Mouse (Mus musculus) hindbrain, embryonic 16.5 days (tissue): Measurements from ENCODE around the gene Svs1. TPM values are rescaled to one million over a fixed set of nuclear protein-coding genes. Genes with fewer than 3 reads are reported as not detected.
A peak's percentile ranks its signal among the peaks of the same experiment; 100 is the strongest.

Source experiments
- ATAC-seq: fragments of 200-750 bp; cut with Nextera tagmentation; 2 replicates; pipeline ENCODE4 v1.8.0; 2017; ENCODE audit warnings: moderate TSS enrichment, moderate library complexity
- H3K27ac ChIP-seq: fragments of 300-500 bp; sonication (generic); 2 replicates; pipeline ENCODE4 v1.5.1; 2014; ENCODE audit warnings: low read depth, mild to moderate bottlenecking, control low read depth, low read length, moderate library complexity
- H3K27me3 ChIP-seq: fragments of 300-500 bp; sonication (generic); replicated peaks from 2 replicates; pipeline ENCODE4 v1.6.1; 2014; ENCODE audit warnings: low read length; ENCODE audit not compliant: control insufficient read depth, insufficient read depth
- H3K36me3 ChIP-seq: fragments of 300-500 bp; sonication (generic); 2 replicates; pipeline ENCODE4 v1.6.1; 2014; ENCODE audit warnings: mild to moderate bottlenecking, low read length, moderate library complexity, mixed read lengths; ENCODE audit not compliant: control insufficient read depth, insufficient read depth
- H3K4me1 ChIP-seq: fragments of 300-500 bp; sonication (generic); 2 replicates; pipeline ENCODE4 v1.6.1; 2014; ENCODE audit warnings: low read depth, low read length; ENCODE audit not compliant: control insufficient read depth, insufficient read depth
- H3K4me2 ChIP-seq: fragments of 300-500 bp; sonication (generic); 2 replicates; pipeline ENCODE4 v1.6.1; 2014; ENCODE audit warnings: mild to moderate bottlenecking, low read length, control low read depth, moderate library complexity
- H3K4me3 ChIP-seq: fragments of 300-500 bp; sonication (generic); 2 replicates; pipeline ENCODE4 v1.5.1; 2014; ENCODE audit warnings: mild to moderate bottlenecking, low read length, control low read depth, moderate library complexity
- H3K9ac ChIP-seq: fragments of 300-500 bp; sonication (generic); 2 replicates; pipeline ENCODE4 v1.6.1; 2014; ENCODE audit warnings: low read depth, mild to moderate bottlenecking, control low read depth, low read length, moderate library complexity
- H3K9me3 ChIP-seq: fragments of 300-500 bp; sonication (generic); 2 replicates; pipeline ENCODE4 v1.6.1; 2014; ENCODE audit warnings: mild to moderate bottlenecking, low read length, moderate library complexity; ENCODE audit not compliant: control insufficient read depth
- WGBS: fragments of 180-500 bp; shearing (Covaris S2); extraction: QIAGEN DNeasy Blood & Tissue Kit; methylation state at CpG from one replicate; pipeline ENCODE4 v1.1.7; 2014; 5-methylcytosine and 5-hydroxymethylcytosine counted together
- polyA plus RNA-seq: library from polyadenylated mRNA; unstranded; fragments of >200 nt; fragmentation: Nextera tagmentation; extraction: Ambion mirVana; gene quantifications from 2 replicates; pipeline ENCODE4 v1.2.1, GENCODE M21; 2015

Svs1 gene
- polyA plus RNA-seq, 1 experiment from 2014 or later, result not detected

GRCm38 (mm10) chr6:49036275-49037267 is 49.9 kb downstream of the Svs1 start, which contains the start of gene Gpnmb:
Gene Gpnmb, plus strand, starts transcription at chr6:49036546.
- Histone ChIP-seq H3K4me3 (no peak within 1 kb of the TSS; the same call in 1 of the 2 replicates), H3K9ac (no peak within 1 kb of the TSS), H3K4me2 (peak within 1 kb of the TSS; percentile 27), H3K4me1 (no peaks in the 10 kb centered on the region), H3K9me3 (no peaks in the 10 kb centered on the region), H3K27ac (no peak within 1 kb of the TSS), H3K36me3 (no peaks in the 10 kb centered on the region), H3K27me3 (peaks cover 7% of the 10 kb centered on the region)
- WGBS, result 47% methylated on average over 28 of the region's 28 CpGs
- ATAC-seq, result no peak

- H3K27ac ChIP-seq, result no peak overlapping the region
- no peaks in the 10 kb centered on the region for H3K4me1 ChIP-seq
- peaks cover 7% of the 10 kb centered on the region for H3K27me3 ChIP-seq
- no peaks in the 10 kb centered on the region for H3K9me3 ChIP-seq
- H3K4me3 ChIP-seq, result no peak overlapping the region
- 70% methylated on average over 12 of the region's 12 CpGs for WGBS
- no peak overlapping the region for H3K4me2 ChIP-seq
- H3K9ac ChIP-seq, result no peak overlapping the region
- no peaks in the 10 kb centered on the region for H3K36me3 ChIP-seq
- no peak for ATAC-seq
Observed at GRCm38 (mm10) chr6:49037268-49037662, 50.6 kb downstream of the Svs1 start.

- 0 out of 2 replicates have a peak, but pooled peaks have one; percentile 37 for ATAC-seq
- H3K4me3 ChIP-seq, result peak overlapping the region; percentile 32
- H3K27ac ChIP-seq, result no peak overlapping the region
- 12% methylated on average over 18 of the region's 18 CpGs for WGBS
- H3K9me3 ChIP-seq, result no peaks in the 10 kb centered on the region
- H3K4me1 ChIP-seq, result no peaks in the 10 kb centered on the region
- H3K9ac ChIP-seq, result no peak overlapping the region; the same call in 1 of the 2 replicates
- no peaks in the 10 kb centered on the region for H3K36me3 ChIP-seq
- peaks cover 7% of the 10 kb centered on the region for H3K27me3 ChIP-seq
- peak overlapping the region; percentile 57 for H3K4me2 ChIP-seq
Observed at GRCm38 (mm10) chr6:49039470-49040180, 53.0 kb downstream of the Svs1 start.

Other genes with a start within 250 kb of the Svs1 start
- 4.8 and 5.7 TPM in 2 replicates for gene Gimap1, start 247.8 kb upstream of the Svs1 start, polyA plus RNA-seq
- 1.5 and 1.8 TPM in 2 replicates for gene Gimap5, start 240.7 kb upstream of the Svs1 start, polyA plus RNA-seq
- not detected in 2 replicates for gene Gimap3, start 216.0 kb upstream of the Svs1 start, polyA plus RNA-seq
- 28.1 and 30.8 TPM in 2 replicates for gene Tmem176a, start 145.9 kb upstream of the Svs1 start, polyA plus RNA-seq
- 140 and 143 TPM in 2 replicates for gene Tmem176b, start 145.4 kb upstream of the Svs1 start, polyA plus RNA-seq
- not detected in 2 replicates for gene Aoc1, start 114.0 kb upstream of the Svs1 start, polyA plus RNA-seq
- gene 1600015I10Rik, start 57.0 kb upstream of the Svs1 start, polyA plus RNA-seq, result not detected in 2 replicates
- not detected in 2 replicates for gene Doxl2, start 11.9 kb upstream of the Svs1 start, polyA plus RNA-seq
- 0.23 and 0.51 TPM in 2 replicates for gene Gpnmb, start 49.7 kb downstream of the Svs1 start, polyA plus RNA-seq
- gene Malsu1, start 86.9 kb downstream of the Svs1 start, polyA plus RNA-seq, result 58.3 and 66.8 TPM in 2 replicates
- gene Igf2bp3, start 228.1 kb downstream of the Svs1 start, polyA plus RNA-seq, result 15.5 and 19.2 TPM in 2 replicates